Mouse (Mus musculus) layer of hippocampus, postnatal 10 days (tissue): ENCODE measurements around the gene Olfr490. TPM values are rescaled to one million over a fixed set of nuclear protein-coding genes. Genes with fewer than 3 reads are reported as not detected.

Experiments
- DNase-seq, 2 experiments: peaks; one replicate each; pipeline ENCODE4 v3.0.0; 2021; ENCODE audit warnings: low spot score in 2 of 2
- long read RNA-seq: library from polyadenylated mRNA; stranded (forward); transcript quantifications from one replicate; pipeline ENCODE4 v2.0.0, GENCODE M21; 2023
- total RNA-seq, 2 experiments: library from RNA; stranded (reverse); gene quantifications; 2 replicates each; pipeline ENCODE4 v1.2.3; 2021

Olfr490 gene
- total RNA-seq = not detected
- long read RNA-seq = 0 reads

DNA sequence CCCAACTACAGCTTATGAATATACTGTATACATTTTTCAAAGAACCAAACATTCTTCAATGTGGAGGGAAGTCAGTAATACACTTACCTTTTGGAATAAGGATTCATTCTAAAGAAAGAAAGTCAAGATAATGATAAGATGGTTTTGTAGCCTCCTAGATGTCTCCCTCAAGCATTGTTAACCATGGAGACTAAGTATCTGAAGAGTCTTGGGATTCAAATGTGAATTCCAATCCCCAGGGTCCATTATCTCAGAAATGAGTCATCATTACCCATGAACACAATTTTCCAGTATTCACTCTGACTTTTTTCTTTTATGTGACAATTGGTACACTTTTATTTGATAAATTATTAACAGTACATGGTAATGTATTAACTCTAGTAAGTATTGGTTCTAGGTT, at the start of gene Olfr490:
Gene Olfr490, minus strand, starts transcription at position 101 of the 400 bp plus-strand sequence.
- DNase-seq = no peak

- no peak for DNase-seq
Observed at GRCm38 (mm10) chr7:108323574-108323973, 34.8 kb upstream of the Olfr490 start, which contains the start of gene Olfr492. TSS of gene Olfr492 (minus strand) at chr7:108323674.

DNA sequence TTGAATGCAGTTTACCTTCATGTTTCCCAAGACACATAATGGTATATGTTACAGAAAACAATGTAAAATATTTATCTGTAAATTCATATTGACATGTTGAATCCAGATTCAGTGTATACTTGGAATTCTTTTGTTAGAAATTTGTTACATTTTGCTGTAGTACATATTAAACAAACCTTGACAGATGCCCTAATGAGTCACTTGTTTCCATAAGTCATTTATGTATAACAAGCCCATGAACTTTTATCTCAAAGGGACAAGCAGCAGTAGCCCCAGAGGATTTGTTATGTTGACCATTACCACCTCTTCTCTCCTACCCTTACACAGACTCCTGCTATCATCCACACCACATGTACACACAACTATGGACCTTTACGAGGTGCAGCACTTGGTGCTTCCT, 24.4 kb upstream of the Olfr490 start, which contains the start of gene Olfr491:
Gene Olfr491, plus strand, starts transcription at position 301 of the 400 bp plus-strand sequence.
- DNase-seq = no peak

GRCm38 (mm10) chr7:108258247-108258646, 30.5 kb downstream of the Olfr490 start, which contains the start of gene Olfr488:
TSS of gene Olfr488 (minus strand) at chr7:108258347.
- DNase-seq = no peak

Other genes starting within 250 kb of the Olfr490 start
- not detected for gene Olfr479, start 238.2 kb downstream of the Olfr490 start, total RNA-seq
- not detected for gene Olfr480, start 221.6 kb downstream of the Olfr490 start, total RNA-seq
- not detected for gene Olfr481, start 209.1 kb downstream of the Olfr490 start, total RNA-seq
- gene Olfr482, start 191.3 kb downstream of the Olfr490 start, total RNA-seq = 1 to 10 TPM; 1.8 to 2.2 TPM
- not detected for gene Olfr483, start 188.1 kb downstream of the Olfr490 start, total RNA-seq
- not detected for gene Olfr484, start 161.5 kb downstream of the Olfr490 start, total RNA-seq
- gene Olfr485, start 129.1 kb downstream of the Olfr490 start, total RNA-seq = not detected
- not detected for gene Olfr486, start 116.2 kb downstream of the Olfr490 start, total RNA-seq
- gene Olfr487, start 74.3 kb downstream of the Olfr490 start, total RNA-seq = not detected
- gene Olfr488, start 30.6 kb downstream of the Olfr490 start, total RNA-seq = not detected
- gene Olfr491, start 24.5 kb upstream of the Olfr490 start, total RNA-seq = not detected
- gene Olfr492, start 34.7 kb upstream of the Olfr490 start, total RNA-seq = not detected
- gene Olfr493, start 58.0 kb upstream of the Olfr490 start, total RNA-seq = not detected
- gene Olfr494, start 76.4 kb upstream of the Olfr490 start, total RNA-seq = not detected
- gene Olfr495, start 104.2 kb upstream of the Olfr490 start, total RNA-seq = not detected
- gene Olfr497, start 131.5 kb upstream of the Olfr490 start, total RNA-seq = not detected
- not detected for gene Olfr498, start 176.4 kb upstream of the Olfr490 start, total RNA-seq
- gene Olfr502, start 236.1 kb upstream of the Olfr490 start, total RNA-seq = not detected